Mouse (Mus musculus) limb, embryonic 15.5 days (tissue): Measurements from ENCODE around the gene Uap1l1. TPM values are rescaled to one million over a fixed set of nuclear protein-coding genes. Genes with fewer than 3 reads are reported as not detected.

Experiments
- ATAC-seq: fragments of 200-750 bp; cut with Nextera tagmentation; 2 replicates; pipeline ENCODE4 v1.8.0; 2017; ENCODE audit warnings: low read depth, moderate TSS enrichment; ENCODE audit not compliant: insufficient number of reproducible peaks, low FRiP score, low TSS enrichment
- H3K27ac ChIP-seq: fragments of 300-500 bp; sonication (generic); 2 replicates; pipeline ENCODE4 v1.5.1; 2015; ENCODE audit warnings: moderate library complexity, mild to moderate bottlenecking, inconsistent platforms
- H3K27me3 ChIP-seq: fragments of 300-500 bp; sonication (generic); 2 replicates; pipeline ENCODE4 v1.6.1; 2015; ENCODE audit warnings: inconsistent platforms
- H3K36me3 ChIP-seq: fragments of 300-500 bp; sonication (generic); 2 replicates; pipeline ENCODE4 v1.6.1; 2015; ENCODE audit warnings: inconsistent platforms
- H3K4me1 ChIP-seq: fragments of 300-500 bp; sonication (generic); 2 replicates; pipeline ENCODE4 v1.6.1; 2015; ENCODE audit warnings: inconsistent platforms
- H3K4me2 ChIP-seq: fragments of 300-500 bp; sonication (generic); 2 replicates; pipeline ENCODE4 v1.6.1; 2015; ENCODE audit warnings: mild to moderate bottlenecking, inconsistent platforms
- H3K4me3 ChIP-seq: fragments of 300-500 bp; sonication (generic); 2 replicates; pipeline ENCODE4 v1.5.1; 2015; ENCODE audit warnings: mild to moderate bottlenecking, inconsistent platforms
- H3K9ac ChIP-seq: fragments of 300-500 bp; sonication (generic); 2 replicates; pipeline ENCODE4 v1.6.1; 2015; ENCODE audit warnings: inconsistent platforms
- H3K9me3 ChIP-seq: fragments of 300-500 bp; sonication (generic); 2 replicates; pipeline ENCODE4 v1.6.1; 2016; ENCODE audit warnings: inconsistent platforms
- WGBS: fragments of 180-500 bp; shearing (Covaris S2); methylation state at CpG from one replicate; pipeline ENCODE4 v1.1.7; 2015; 5-methylcytosine and 5-hydroxymethylcytosine counted together
- polyA plus RNA-seq: library from polyadenylated mRNA; unstranded; fragments of >200 nt; fragmentation: Nextera tagmentation; extraction: Ambion mirVana; gene quantifications from 2 replicates; pipeline ENCODE4 v1.2.1, GENCODE M21; 2015

Gene Uap1l1
- polyA plus RNA-seq, 1 experiment from 2014 or later = 16.9 TPM

- WGBS = 29% methylated on average over 3 of the region's 3 CpGs
- Histone ChIP-seq H3K9me3 (no peaks in the 10 kb centered on the region), H3K4me3 (peak overlapping the region; percentile 36; the same call in 1 of the 2 replicates), H3K9ac (0 out of 2 replicates have a peak overlapping the region, but pooled peaks have one; percentile 5), H3K36me3 (no peaks in the 10 kb centered on the region), H3K4me1 (peaks cover 31% of the 10 kb centered on the region), H3K27me3 (peaks cover 82% of the 10 kb centered on the region), H3K4me2 (peak overlapping the region; percentile 60), H3K27ac (no peak overlapping the region)
- no peak for ATAC-seq
Observed at GRCm38 (mm10) chr2:25396597-25396983, 31.1 kb upstream of the Uap1l1 start.

GRCm38 (mm10) chr2:25395721-25396596, 30.5 kb upstream of the Uap1l1 start, which contains the start of gene Entpd2:
Gene Entpd2 (plus strand): TSS chr2:25395874.
- no peaks in the 10 kb centered on the region for H3K9me3 ChIP-seq
- peaks cover 76% of the 10 kb centered on the region for H3K27me3 ChIP-seq
- H3K9ac ChIP-seq = 0 out of 2 replicates have a peak within 1 kb of the TSS, but pooled peaks have one; percentile 5
- WGBS = 1% methylated on average over 52 of the region's 57 CpGs
- peak within 1 kb of the TSS; percentile 36 for H3K4me3 ChIP-seq
- H3K4me2 ChIP-seq = peak within 1 kb of the TSS; percentile 60
- peaks cover 31% of the 10 kb centered on the region for H3K4me1 ChIP-seq
- H3K27ac ChIP-seq = no peak within 1 kb of the TSS
- no peak for ATAC-seq
- H3K36me3 ChIP-seq = no peaks in the 10 kb centered on the region

- H3K36me3 ChIP-seq = no peaks in the 10 kb centered on the region
- no peak overlapping the region for H3K27ac ChIP-seq
- H3K4me1 ChIP-seq = peaks cover 23% of the 10 kb centered on the region
- 42% methylated on average over 3 of the region's 3 CpGs for WGBS
- no peak overlapping the region for H3K9ac ChIP-seq
- no peak overlapping the region for H3K4me2 ChIP-seq
- no peaks in the 10 kb centered on the region for H3K9me3 ChIP-seq
- H3K27me3 ChIP-seq = peaks cover 62% of the 10 kb centered on the region
- no peak overlapping the region for H3K4me3 ChIP-seq
- ATAC-seq = no peak
Observed at GRCm38 (mm10) chr2:25394281-25395221, 29.1 kb upstream of the Uap1l1 start.

GRCm38 (mm10) chr2:25391266-25391665, 25.8 kb upstream of the Uap1l1 start:
- ATAC-seq = no peak
- Histone ChIP-seq H3K27ac (no peak overlapping the region), H3K4me1 (peaks cover 21% of the 10 kb centered on the region), H3K9me3 (no peaks in the 10 kb centered on the region), H3K36me3 (no peaks in the 10 kb centered on the region), H3K4me3 (no peak overlapping the region), H3K4me2 (no peak overlapping the region), H3K9ac (no peak overlapping the region; the same call in 1 of the 2 replicates), H3K27me3 (peaks cover 29% of the 10 kb centered on the region)
- WGBS = 59% methylated on average over 5 of the region's 5 CpGs

GRCm38 (mm10) chr2:25384492-25384891, 19.0 kb upstream of the Uap1l1 start:
- Histone ChIP-seq H3K27me3 (no peaks in the 10 kb centered on the region), H3K9ac (no peak overlapping the region), H3K4me1 (no peaks in the 10 kb centered on the region), H3K4me3 (no peak overlapping the region), H3K9me3 (no peaks in the 10 kb centered on the region), H3K27ac (no peak overlapping the region), H3K36me3 (no peaks in the 10 kb centered on the region), H3K4me2 (no peak overlapping the region)
- 85% methylated on average over 5 of the region's 5 CpGs for WGBS
- no peak for ATAC-seq

GRCm38 (mm10) chr2:25376589-25376988, 11.1 kb upstream of the Uap1l1 start:
- H3K9ac ChIP-seq = no peak overlapping the region
- WGBS = 59% methylated on average over 4 of the region's 4 CpGs
- H3K9me3 ChIP-seq = no peaks in the 10 kb centered on the region
- H3K4me3 ChIP-seq = no peak overlapping the region
- H3K4me1 ChIP-seq = peaks cover 25% of the 10 kb centered on the region
- peaks cover 34% of the 10 kb centered on the region for H3K36me3 ChIP-seq
- no peak for ATAC-seq
- no peaks in the 10 kb centered on the region for H3K27me3 ChIP-seq
- H3K27ac ChIP-seq = no peak overlapping the region
- H3K4me2 ChIP-seq = no peak overlapping the region

GRCm38 (mm10) chr2:25373431-25373830, 7.9 kb upstream of the Uap1l1 start:
- peaks cover 31% of the 10 kb centered on the region for H3K36me3 ChIP-seq
- 29% methylated on average over 2 of the region's 2 CpGs for WGBS
- H3K4me1 ChIP-seq = peaks cover 27% of the 10 kb centered on the region

GRCm38 (mm10) chr2:25372644-25373391, 7.3 kb upstream of the Uap1l1 start:
- peaks cover 27% of the 10 kb centered on the region for H3K4me1 ChIP-seq
- H3K36me3 ChIP-seq = peaks cover 25% of the 10 kb centered on the region
- H3K27ac ChIP-seq = no peak overlapping the region
- H3K9me3 ChIP-seq = no peaks in the 10 kb centered on the region
- H3K27me3 ChIP-seq = 0 out of 2 replicates have a peak, but pooled peaks cover 3% of the 10 kb centered on the region
- H3K4me3 ChIP-seq = peak overlapping the region; percentile 63
- no peak for ATAC-seq
- peak overlapping the region; percentile 33 for H3K9ac ChIP-seq
- H3K4me2 ChIP-seq = peak overlapping the region; percentile 97
- under 1% methylated on average over 42 of the region's 42 CpGs for WGBS

More at GRCm38 (mm10) chr2:25373431-25373830, 7.9 kb upstream of the Uap1l1 start:
- ATAC-seq = no peak
- 0 out of 2 replicates have a peak, but pooled peaks cover 3% of the 10 kb centered on the region for H3K27me3 ChIP-seq
- H3K9me3 ChIP-seq = no peaks in the 10 kb centered on the region
- H3K4me3 ChIP-seq = peak overlapping the region; percentile 63
- H3K4me2 ChIP-seq = peak overlapping the region; percentile 97
- H3K27ac ChIP-seq = no peak overlapping the region
- H3K9ac ChIP-seq = peak overlapping the region; percentile 33

- WGBS = under 1% methylated on average over 65 of the region's 65 CpGs
- Histone ChIP-seq H3K9ac (peak within 1 kb of the TSS; percentile 39), H3K4me2 (peak within 1 kb of the TSS; percentile 97), H3K4me1 (peaks cover 27% of the 10 kb centered on the region), H3K4me3 (peak within 1 kb of the TSS; percentile 63), H3K27ac (peak within 1 kb of the TSS; percentile 80), H3K27me3 (0 out of 2 replicates have a peak, but pooled peaks cover 3% of the 10 kb centered on the region), H3K9me3 (no peaks in the 10 kb centered on the region), H3K36me3 (peaks cover 18% of the 10 kb centered on the region)
- ATAC-seq = peak; percentile 82
Observed at GRCm38 (mm10) chr2:25371764-25372643, 6.5 kb upstream of the Uap1l1 start, which contains the start of gene Sapcd2. Gene Sapcd2 (plus strand): TSS chr2:25372321.

- Histone ChIP-seq H3K9ac (no peak overlapping the region), H3K9me3 (no peaks in the 10 kb centered on the region), H3K4me3 (no peak overlapping the region), H3K36me3 (no peaks in the 10 kb centered on the region; the same call in 1 of the 2 replicates), H3K27me3 (peaks cover 13% of the 10 kb centered on the region), H3K27ac (no peak overlapping the region), H3K4me1 (peaks cover 30% of the 10 kb centered on the region), H3K4me2 (no peak overlapping the region)
- no peak for ATAC-seq
- WGBS = 86% methylated on average over 3 of the region's 3 CpGs
Observed at GRCm38 (mm10) chr2:25369996-25370395, 4.5 kb upstream of the Uap1l1 start.
